Mouse (Mus musculus): ENCODE measurements at regions not wholly inside any gene's neighbourhood (a gene's known extent, or its start where the extent isn't known, plus 50 kb on each side); places are given as distances from the start of the nearest gene placed in this dataset.

DNA sequence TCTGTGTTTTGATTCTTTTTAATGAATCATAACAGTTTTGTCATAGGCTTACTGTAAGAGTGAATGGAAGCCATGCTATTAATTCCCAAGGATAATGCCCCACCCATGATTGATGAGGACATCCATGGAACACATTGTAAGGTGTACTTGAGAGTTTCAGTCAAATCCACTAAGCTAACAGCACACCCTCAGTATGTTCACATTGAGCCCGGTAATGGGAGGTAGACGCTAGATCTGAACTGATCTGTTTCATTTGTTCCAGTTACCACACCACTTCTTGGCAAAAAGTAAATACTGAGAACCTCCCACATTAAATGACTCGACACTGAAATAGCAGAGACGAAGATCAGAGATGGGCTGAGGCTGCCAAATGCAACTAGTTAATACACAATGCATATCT, 165.9 kb downstream of the Klf6 start:
- TF ChIP-seq CTCF (IDR thresholded peaks at IDR 0.05): no peak
- TF ChIP-seq EP300 (IDR thresholded peaks at IDR 0.05): no peak
